Mouse (Mus musculus) adrenal gland, postnatal 14 days (tissue): ENCODE data around the gene Csf3. TPM values are rescaled to one million over a fixed set of nuclear protein-coding genes. Genes with fewer than 3 reads are reported as not detected.
"Not testable (repeated sequence)": the region's sequence is repeated elsewhere in the genome, so short reads cannot be mapped to it uniquely, and the experiment has no call there.

Source experiments
- DNase-seq: peaks from one replicate; pipeline ENCODE4 v3.0.0; 2021; ENCODE audit warnings: mixed read lengths
- total RNA-seq: library from RNA; stranded (reverse); gene quantifications from 2 replicates; pipeline ENCODE4 v1.2.3, GENCODE M21; 2021

Gene Csf3
- total RNA-seq, 1 experiment from 2014 or later, result not detected

GRCm38 (mm10) chr11:98696454-98697216 is 4.4 kb upstream of the Csf3 start:
- no peak for DNase-seq

GRCm38 (mm10) chr11:98697225-98697624 is 3.8 kb upstream of the Csf3 start:
- no peak for DNase-seq

- no peak for DNase-seq
These were observed 2.0 kb upstream of the Csf3 start for GRCm38 (mm10) chr11:98698849-98699640.

GRCm38 (mm10) chr11:98699911-98700310 is 1.2 kb upstream of the Csf3 start:
- DNase-seq, result peak; percentile 86

GRCm38 (mm10) chr11:98702323-98702722 is 1.3 kb downstream of the Csf3 start:
- DNase-seq, result no peak

- no peak for DNase-seq
These were observed 4.0 kb downstream of the Csf3 start for GRCm38 (mm10) chr11:98705021-98705420.

GRCm38 (mm10) chr11:98707401-98708281 is 6.6 kb downstream of the Csf3 start:
- peak; percentile 48 for DNase-seq

- DNase-seq, result peak; percentile 26
These were observed 7.4 kb downstream of the Csf3 start for GRCm38 (mm10) chr11:98708282-98708956.

- no peak for DNase-seq
These were observed 8.1 kb downstream of the Csf3 start for GRCm38 (mm10) chr11:98709001-98709741.

- peak; percentile 88 for DNase-seq
These were observed 9.5 kb downstream of the Csf3 start for GRCm38 (mm10) chr11:98710416-98711045.

- no peak for DNase-seq
These were observed 10.0 kb downstream of the Csf3 start for GRCm38 (mm10) chr11:98711046-98711434.

GRCm38 (mm10) chr11:98712009-98712408 is 10.9 kb downstream of the Csf3 start:
- DNase-seq, result not testable (repeated sequence)

- no peak for DNase-seq
These were observed 12.6 kb downstream of the Csf3 start for GRCm38 (mm10) chr11:98713703-98714102.

GRCm38 (mm10) chr11:98715946-98716345 is 14.9 kb downstream of the Csf3 start:
- DNase-seq, result no peak

- peak; percentile 91 for DNase-seq
These were observed 16.8 kb downstream of the Csf3 start for GRCm38 (mm10) chr11:98717904-98718303.

- no peak for DNase-seq
These were observed 19.7 kb downstream of the Csf3 start for GRCm38 (mm10) chr11:98720756-98721155.

- DNase-seq, result peak; percentile 76
These were observed 20.6 kb downstream of the Csf3 start for GRCm38 (mm10) chr11:98721458-98722226.

GRCm38 (mm10) chr11:98723098-98723497 is 22.0 kb downstream of the Csf3 start:
- DNase-seq, result no peak

GRCm38 (mm10) chr11:98725926-98726506 is 25.0 kb downstream of the Csf3 start:
- no peak for DNase-seq
